Mouse (Mus musculus): ENCODE results near the gene Apoc4. TPM values are rescaled to one million over a fixed set of nuclear protein-coding genes. Genes with fewer than 3 reads are reported as not detected.
A peak's percentile ranks its signal among the peaks of the same experiment; 100 is the strongest.
"Not testable (repeated sequence)": the region's sequence is repeated elsewhere in the genome, so short reads cannot be mapped to it uniquely, and the experiment has no call there.

Apoc4 gene
- total RNA-seq, 4 experiments from 2014 or later = not detected

GRCm38 (mm10) chr7:19699827-19700148 lies 18.5 kb upstream of the Apoc4 start:
- no peak for DNase-seq (ENCODE audit: low spot score in 2 of 2)

- peak in 1 of 2 experiments; percentile 32 for DNase-seq (ENCODE audit: low spot score in 2 of 2)
Measured at GRCm38 (mm10) chr7:19698907-19699826, 17.9 kb upstream of the Apoc4 start, which contains the start of gene Apoe. Gene Apoe (minus strand): TSS chr7:19699188.

GRCm38 (mm10) chr7:19697949-19698906 lies 16.9 kb upstream of the Apoc4 start:
- no peak for DNase-seq (ENCODE audit: low spot score in 2 of 2)

- no peak for DNase-seq (ENCODE audit: low spot score in 2 of 2)
Measured at GRCm38 (mm10) chr7:19696336-19696873, 15.1 kb upstream of the Apoc4 start.

- DNase-seq (ENCODE audit: low spot score in 2 of 2) = no peak
Measured at GRCm38 (mm10) chr7:19695881-19696280, 14.6 kb upstream of the Apoc4 start.

- no peak for DNase-seq (ENCODE audit: low spot score in 2 of 2)
Measured at GRCm38 (mm10) chr7:19695213-19695594, 13.9 kb upstream of the Apoc4 start.

- DNase-seq (ENCODE audit: low spot score in 2 of 2) = no peak
Measured at GRCm38 (mm10) chr7:19694336-19695212, 13.3 kb upstream of the Apoc4 start.

- peak in 1 of 2 experiments; percentile 38 for DNase-seq (ENCODE audit: low spot score in 2 of 2)
Measured at GRCm38 (mm10) chr7:19693421-19693820, 12.1 kb upstream of the Apoc4 start.

- DNase-seq (ENCODE audit: low spot score in 2 of 2) = no peak
Measured at GRCm38 (mm10) chr7:19691873-19692865, 10.9 kb upstream of the Apoc4 start, which contains the start of gene Apoc1. Gene Apoc1 (minus strand): TSS chr7:19692660.

- no peak for DNase-seq (ENCODE audit: low spot score in 2 of 2)
Measured at GRCm38 (mm10) chr7:19691434-19691833, 10.2 kb upstream of the Apoc4 start.

- DNase-seq (ENCODE audit: low spot score in 2 of 2) = no peak
Measured at GRCm38 (mm10) chr7:19690845-19691244, 9.6 kb upstream of the Apoc4 start.

GRCm38 (mm10) chr7:19688611-19689010 lies 7.3 kb upstream of the Apoc4 start:
- no peak for DNase-seq (ENCODE audit: low spot score in 2 of 2)

GRCm38 (mm10) chr7:19688101-19688500 lies 6.8 kb upstream of the Apoc4 start:
- no peak for DNase-seq (ENCODE audit: low spot score in 2 of 2)

GRCm38 (mm10) chr7:19686927-19687583 lies 5.8 kb upstream of the Apoc4 start:
- not testable (repeated sequence) for DNase-seq (ENCODE audit: low spot score in 2 of 2)

- DNase-seq (ENCODE audit: low spot score in 2 of 2) = no peak
Measured at GRCm38 (mm10) chr7:19686521-19686920, 5.2 kb upstream of the Apoc4 start.

GRCm38 (mm10) chr7:19685374-19685773 lies 4.1 kb upstream of the Apoc4 start:
- DNase-seq (ENCODE audit: low spot score in 2 of 2) = no peak

GRCm38 (mm10) chr7:19683771-19684201 lies 2.5 kb upstream of the Apoc4 start:
- no peak for DNase-seq (ENCODE audit: low spot score in 2 of 2)

GRCm38 (mm10) chr7:19682979-19683378 lies 1.7 kb upstream of the Apoc4 start:
- no peak for DNase-seq (ENCODE audit: low spot score in 2 of 2)

GRCm38 (mm10) chr7:19680702-19681101 lies 577 bp downstream of the Apoc4 start:
- no peak for DNase-seq (ENCODE audit: low spot score in 2 of 2)
